Mouse (Mus musculus): ENCODE measurements around the gene Sp2. TPM values are rescaled to one million over a fixed set of nuclear protein-coding genes. Genes with fewer than 3 reads are reported as not detected.

The Sp2 gene
- total RNA-seq, 2 experiments from 2014 or later = 2.8 to 22.3 TPM

- ATAC-seq (replicated peaks; ENCODE audit: poor library complexity, severe bottlenecking) = peak; percentile 93
Measured at GRCm38 (mm10) chr11:96943746-96944304, 38.9 kb downstream of the Sp2 start, which contains the start of gene Pnpo. TSS of gene Pnpo (minus strand) at chr11:96943986.

- ATAC-seq (replicated peaks; ENCODE audit: poor library complexity, severe bottlenecking) = no peak
Measured at GRCm38 (mm10) chr11:96941989-96942590, 40.7 kb downstream of the Sp2 start.

- no peak for ATAC-seq (replicated peaks; ENCODE audit: poor library complexity, severe bottlenecking)
Measured at GRCm38 (mm10) chr11:96940578-96941465, 41.9 kb downstream of the Sp2 start.

DNA sequence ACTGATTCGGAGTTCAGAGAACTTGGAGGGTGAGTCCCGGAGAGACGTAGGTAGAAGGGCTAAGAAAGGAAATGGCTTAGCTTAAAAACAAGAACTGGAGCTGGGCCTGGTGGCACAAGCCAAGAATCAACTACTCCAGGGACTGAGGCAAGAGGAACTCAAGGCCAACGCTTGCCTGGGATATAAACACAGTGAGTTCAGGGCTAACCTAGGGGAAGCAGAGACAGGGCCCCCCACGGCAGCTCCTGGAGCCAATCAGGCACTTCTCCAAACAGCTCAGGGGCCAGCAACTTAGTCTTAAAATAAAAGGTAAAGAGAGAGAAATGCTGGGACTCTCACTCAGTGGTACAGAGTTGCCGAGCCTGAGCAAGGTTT lies 44.3 kb downstream of the Sp2 start:
- no peak for ATAC-seq (replicated peaks; ENCODE audit: poor library complexity, severe bottlenecking)

DNA sequence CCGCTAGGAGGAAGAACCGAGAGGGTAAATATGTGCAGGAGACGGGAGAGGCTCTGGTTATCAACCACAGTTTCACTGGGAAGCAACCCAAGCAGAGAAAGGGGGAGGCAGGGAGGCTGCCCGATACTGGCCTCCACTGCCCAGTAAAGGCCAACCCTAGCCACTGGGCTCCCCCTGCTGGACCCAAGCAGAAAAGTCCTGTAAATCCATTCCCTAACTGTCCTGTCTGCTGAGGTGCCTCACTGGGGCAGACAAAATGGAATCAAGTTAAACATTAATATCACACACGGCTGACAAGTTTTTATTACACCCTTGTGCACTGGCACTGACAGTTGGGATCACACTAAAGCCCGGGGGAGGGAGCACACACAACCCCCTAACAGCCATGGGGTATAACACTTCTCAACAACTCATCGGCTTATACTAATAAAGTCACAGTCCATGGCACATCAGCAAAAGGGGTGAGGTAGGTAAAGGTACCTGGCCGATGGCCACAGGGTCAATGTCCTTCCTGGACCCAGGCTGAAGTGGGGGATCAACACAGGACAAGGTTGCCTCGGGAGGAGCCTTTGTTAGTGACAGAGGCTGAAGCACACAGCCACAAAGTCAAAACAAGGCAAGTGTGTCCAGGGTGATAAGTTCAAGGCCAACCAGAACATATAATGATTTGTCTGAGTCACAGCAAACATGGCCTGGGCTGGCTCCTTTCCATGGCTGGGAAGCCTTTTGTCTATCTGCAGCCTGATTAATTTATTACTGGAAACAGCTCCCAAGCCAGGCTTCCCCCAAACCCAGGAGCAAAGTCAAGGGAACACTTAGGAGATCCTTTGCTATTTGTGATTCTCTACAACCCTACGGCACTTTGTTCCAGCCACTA lies 45.0 kb downstream of the Sp2 start:
- ATAC-seq (replicated peaks; ENCODE audit: poor library complexity, severe bottlenecking) = peak; percentile 48; the same call in 1 of the 2 replicates

DNA sequence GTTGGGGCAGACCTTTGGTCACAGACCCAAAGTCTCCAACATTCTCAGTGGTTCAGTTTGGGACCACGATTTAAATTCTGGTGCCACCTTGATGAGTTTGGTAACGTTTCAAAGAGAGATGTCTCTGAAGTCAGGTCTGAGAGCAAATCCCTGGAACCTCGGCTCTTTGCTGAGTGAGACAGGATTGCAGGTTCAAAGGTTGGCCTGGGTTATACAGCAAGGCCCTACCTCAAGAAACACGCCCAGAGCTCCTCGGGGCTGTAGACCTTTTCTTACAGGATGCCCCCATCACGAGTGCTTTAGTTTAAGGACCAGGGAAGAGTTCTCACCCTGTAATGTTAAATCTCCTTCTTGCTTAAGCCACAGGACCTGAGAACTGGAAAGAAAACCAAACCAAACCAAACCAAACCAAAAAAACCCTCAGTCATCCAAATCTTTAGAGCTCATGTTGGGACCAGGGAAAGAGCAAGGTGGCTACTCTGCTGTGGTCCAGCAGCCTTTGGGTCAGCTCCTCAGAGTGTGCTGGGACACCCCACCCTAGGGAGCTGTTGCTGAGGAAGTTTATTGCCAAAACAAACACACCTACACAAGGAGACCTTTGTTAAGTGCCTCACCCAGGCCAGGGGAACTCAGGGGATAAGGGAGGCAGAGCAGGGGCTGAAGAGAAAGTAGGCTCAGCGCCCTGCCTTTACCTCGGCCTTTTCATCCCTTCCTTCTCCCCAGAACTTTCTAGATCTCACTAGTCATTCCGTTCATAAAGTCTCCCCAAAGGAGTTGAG lies 46.7 kb downstream of the Sp2 start:
- no peak for ATAC-seq (replicated peaks; ENCODE audit: poor library complexity, severe bottlenecking)

GRCm38 (mm10) chr11:96934921-96935356 lies 47.8 kb downstream of the Sp2 start:
- ATAC-seq (replicated peaks; ENCODE audit: poor library complexity, severe bottlenecking) = peak; percentile 92

GRCm38 (mm10) chr11:96933562-96934276 lies 49.0 kb downstream of the Sp2 start:
- ATAC-seq (replicated peaks; ENCODE audit: poor library complexity, severe bottlenecking) = peak; percentile 8; the same call in 1 of the 2 replicates

DNA sequence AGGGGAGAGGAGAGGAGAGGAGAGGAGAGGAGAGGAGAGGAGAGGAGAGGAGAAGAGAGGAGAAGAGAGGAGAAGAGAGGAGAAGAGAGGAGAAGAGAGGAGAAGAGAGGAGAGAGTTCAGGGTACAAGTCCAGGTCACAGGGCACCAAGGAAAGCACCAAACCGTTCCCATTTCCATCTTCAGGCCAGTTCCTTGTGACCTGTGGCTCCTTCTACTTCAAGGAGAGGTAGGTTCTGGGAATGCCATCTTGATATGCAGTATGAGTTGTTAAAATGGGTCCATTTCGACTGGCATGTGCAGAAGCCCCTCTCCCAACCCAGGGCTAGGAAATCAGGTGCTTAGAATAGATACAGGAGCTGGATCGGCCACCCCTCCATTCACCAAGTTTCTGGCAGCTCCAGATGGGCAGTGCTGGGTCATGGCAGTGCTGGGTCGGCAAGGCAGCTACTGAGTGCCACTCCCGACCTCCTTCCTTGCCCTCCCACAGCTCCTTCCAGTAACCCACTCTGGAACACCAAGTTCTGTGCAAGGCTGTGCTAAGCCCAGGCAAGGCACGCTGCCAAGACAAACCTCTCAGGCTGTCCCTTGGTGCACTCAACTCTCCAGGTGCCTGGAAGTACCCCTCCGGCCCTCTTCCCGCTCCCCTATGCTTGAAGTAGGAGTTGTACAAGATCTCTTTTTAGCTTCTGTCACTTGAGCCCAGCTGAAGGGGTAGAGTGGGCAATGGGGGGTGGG lies 51.3 kb downstream of the Sp2 start:
- no peak for ATAC-seq (replicated peaks; ENCODE audit: poor library complexity, severe bottlenecking)

DNA sequence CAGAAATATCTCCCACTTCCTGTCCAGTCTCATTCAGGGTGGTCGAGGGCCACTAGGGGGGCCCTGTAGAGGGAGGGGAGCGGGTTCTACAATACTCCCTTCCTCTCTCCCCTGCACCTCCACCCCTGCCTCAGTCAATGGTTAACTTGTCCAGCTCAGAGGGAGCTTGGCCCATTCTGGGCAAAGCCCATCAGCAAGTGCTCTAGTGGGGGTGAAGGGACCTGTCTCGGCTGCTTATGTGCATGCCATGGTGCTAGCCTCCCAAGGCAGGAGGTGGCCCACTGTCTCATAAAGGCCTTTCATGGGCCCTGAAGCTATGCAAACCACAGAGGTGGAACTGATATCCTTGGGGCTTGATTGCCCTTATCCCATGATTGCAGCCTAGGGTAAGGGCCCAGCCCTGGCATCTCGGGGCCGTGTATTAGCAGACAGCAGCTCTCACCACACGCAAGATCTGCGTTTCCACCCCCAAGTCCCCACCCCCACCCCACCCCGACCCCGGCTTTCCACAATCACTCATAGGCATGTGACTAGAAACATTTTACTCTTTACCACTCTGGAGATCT lies 52.9 kb downstream of the Sp2 start:
- no peak for ATAC-seq (replicated peaks; ENCODE audit: poor library complexity, severe bottlenecking)

DNA sequence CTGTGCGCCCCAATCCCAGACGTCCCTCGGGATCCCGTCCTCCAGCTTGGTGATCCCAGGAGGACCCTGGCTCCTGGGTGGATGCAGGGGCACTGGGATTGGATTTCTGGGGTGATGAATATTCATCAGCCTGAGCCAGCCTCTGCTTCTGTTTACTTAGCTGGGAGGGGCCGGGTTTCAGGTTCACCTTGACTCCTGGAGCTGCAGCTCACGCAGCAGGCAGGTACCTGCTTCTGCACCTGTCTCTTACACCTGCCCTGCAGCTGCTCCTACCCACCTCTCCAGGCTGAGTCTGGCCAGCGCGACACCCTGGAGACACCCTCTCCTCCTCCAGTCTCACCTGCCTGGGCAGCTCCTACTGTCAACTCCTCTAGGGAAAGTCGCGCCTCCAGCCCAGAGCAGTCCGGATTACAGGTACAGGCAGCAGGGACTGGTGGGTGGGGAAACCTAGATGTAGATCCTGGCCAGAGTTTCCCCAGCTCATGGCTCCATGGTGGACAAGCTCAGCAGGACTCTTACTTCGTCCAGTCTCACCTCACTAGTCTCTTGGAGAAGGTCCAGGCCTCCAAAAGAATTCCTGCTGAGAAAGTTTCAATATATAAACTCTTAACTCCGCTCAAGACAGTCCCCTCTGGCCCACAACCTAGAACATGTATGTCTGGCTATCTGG lies 53.5 kb downstream of the Sp2 start:
- ATAC-seq (replicated peaks; ENCODE audit: poor library complexity, severe bottlenecking) = no peak

GRCm38 (mm10) chr11:96928691-96929090 lies 54.1 kb downstream of the Sp2 start:
- ATAC-seq (replicated peaks; ENCODE audit: poor library complexity, severe bottlenecking) = no peak

DNA sequence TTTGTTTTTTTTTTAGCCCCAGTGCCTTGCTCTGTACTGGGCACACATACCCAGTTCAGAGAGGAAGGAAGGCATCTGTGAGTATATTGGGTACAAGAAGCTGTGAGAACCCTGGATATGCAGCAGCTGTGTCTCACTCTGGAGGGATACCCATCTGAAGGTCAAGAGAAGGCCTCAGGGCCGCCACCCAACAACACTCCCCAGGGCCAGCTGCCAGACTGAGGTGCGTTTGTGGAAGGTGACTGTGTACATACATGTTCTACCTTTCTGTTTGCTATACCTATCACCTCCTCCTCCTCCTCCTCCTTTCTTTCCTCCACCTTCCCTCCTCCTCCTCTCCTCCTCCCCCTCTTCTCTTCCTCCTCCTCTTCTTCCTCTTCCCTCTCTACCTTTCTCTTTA lies 54.7 kb downstream of the Sp2 start, which contains the start of gene Prr15l:
Gene Prr15l (plus strand): TSS at position 17 of the 400 bp plus-strand sequence.
- no peak for ATAC-seq (replicated peaks; ENCODE audit: poor library complexity, severe bottlenecking)

DNA sequence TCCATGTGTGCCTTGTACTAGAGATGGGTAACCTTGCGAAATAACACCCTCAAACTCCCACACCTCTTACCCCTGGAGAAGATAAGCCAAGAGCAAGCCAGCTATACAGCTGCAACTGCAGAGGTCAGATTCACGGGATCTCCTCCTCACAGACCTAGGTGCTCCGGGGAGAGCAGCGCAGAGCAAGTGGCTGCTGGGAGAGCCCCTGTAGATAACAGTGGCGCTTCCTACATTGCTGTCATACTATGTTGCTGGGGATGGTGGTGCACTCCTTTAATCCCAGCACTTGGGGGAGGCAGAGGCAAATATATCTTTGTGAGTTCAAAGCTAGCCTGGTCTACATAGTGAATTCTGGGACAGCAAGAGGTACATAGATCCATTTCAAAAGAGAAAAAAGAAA lies 56.2 kb downstream of the Sp2 start:
- ATAC-seq (replicated peaks; ENCODE audit: poor library complexity, severe bottlenecking) = no peak

DNA sequence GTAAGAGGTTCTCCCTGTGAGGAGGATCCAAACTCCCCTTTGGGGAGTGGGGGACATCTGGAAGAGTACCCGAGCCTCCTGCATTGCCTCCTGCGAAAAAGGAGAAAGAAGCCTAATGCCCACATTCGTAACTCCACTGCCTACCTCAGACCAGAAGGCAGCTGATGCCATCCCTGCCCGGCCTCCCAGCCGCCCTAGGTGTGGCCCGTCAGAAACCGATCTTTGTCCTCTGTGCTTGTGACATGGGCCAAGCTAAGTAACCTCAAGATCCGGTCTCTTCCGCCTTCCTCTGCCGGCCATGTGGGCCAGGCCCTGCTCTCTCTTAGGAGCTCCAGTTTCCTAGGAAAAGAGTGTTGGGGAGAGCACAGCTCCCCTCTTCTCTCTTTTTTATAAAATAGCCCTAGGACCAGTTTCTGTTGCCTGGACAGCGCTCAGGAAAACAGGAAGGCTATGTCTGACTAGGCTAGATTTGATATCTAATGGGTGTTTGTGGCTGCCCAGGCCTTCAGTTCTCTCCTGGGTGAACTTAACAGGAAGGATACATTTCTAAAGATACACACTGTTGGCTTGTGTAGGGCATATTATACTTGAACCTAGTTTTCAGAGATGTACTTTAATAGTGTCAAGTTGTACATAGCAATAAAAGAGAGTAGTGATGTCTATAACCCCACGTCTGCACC lies 57.1 kb downstream of the Sp2 start:
- peak; percentile 25; the same call in 1 of the 2 replicates for ATAC-seq (replicated peaks; ENCODE audit: poor library complexity, severe bottlenecking)

- ATAC-seq (replicated peaks; ENCODE audit: poor library complexity, severe bottlenecking) = peak; percentile 74
Measured at GRCm38 (mm10) chr11:96924861-96925260, 57.9 kb downstream of the Sp2 start.

- no peak for ATAC-seq (replicated peaks; ENCODE audit: poor library complexity, severe bottlenecking)
Measured at GRCm38 (mm10) chr11:96919003-96919402, 63.8 kb downstream of the Sp2 start.
